Mouse (Mus musculus) A20 (cell line): Measurements from ENCODE around the gene Slc7a15.

Experiments
- DNase-seq: peaks from one replicate; pipeline ENCODE4 v3.0.0-alpha.2; 2011; ENCODE audit warnings: low read depth, low spot score

The Slc7a15 gene

GRCm38 (mm10) chr12:8509693-8510092, 89.2 kb downstream of the Slc7a15 start:
- DNase-seq, result no peak

DNA sequence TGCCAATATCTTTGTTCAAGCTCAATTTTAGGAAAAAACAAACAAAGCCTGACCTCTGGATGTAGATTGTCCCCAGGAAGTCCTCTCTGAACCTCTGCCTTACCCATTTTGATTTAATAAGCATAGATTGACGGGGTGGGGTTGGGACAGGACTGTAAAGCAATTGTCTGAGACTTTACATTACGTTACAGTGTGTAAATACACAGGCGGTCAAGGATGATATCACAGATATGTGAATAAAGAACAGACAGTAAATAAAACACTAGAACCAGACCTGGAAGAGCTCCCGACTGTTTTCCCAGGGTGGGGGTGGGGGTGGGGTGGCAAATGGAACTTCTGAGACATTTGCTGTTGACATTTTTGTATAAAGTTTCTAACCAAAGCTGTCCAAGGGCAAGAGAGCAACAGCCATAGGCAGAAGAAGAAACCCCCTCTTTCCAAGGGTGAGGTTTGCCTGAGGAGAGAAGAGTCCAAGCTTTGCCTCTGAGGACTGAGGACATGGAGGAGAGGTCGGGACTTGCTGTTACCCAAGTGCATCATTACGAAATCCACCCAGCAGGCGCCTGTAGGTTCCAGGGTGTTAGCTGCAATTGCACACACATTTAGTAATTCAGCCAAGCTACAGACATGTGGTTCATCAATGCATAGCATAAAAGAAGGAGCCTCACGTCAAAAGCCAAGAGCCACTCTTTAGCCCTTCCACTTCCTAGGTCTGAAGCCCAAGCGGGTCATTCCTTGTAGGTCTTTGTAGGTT, 91.7 kb downstream of the Slc7a15 start:
- no peak for DNase-seq

DNA sequence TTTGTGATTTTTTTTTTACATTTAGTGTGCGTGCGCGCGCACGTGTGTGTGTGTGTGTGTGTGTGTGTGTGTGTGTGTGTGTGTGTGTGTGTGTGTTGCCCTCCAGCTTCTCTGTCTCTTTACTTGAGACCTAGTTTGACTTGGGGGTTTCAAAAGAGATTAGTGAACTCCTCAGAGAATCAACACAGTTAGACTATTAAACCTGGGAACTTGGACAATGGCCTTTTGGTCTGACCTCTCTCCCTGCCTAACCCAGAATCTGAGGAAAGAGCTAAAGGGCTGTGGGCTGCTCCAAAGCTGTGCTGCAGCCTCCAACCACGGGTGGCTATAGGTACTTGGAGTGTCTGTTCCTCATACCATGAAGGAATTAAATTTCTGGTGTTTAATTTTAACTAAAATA, 94.7 kb downstream of the Slc7a15 start:
- no peak for DNase-seq

- DNase-seq, result peak; percentile 80
These were observed 96.3 kb downstream of the Slc7a15 start for GRCm38 (mm10) chr12:8502546-8502945.

- DNase-seq, result peak; percentile 32
These were observed 97.1 kb downstream of the Slc7a15 start for GRCm38 (mm10) chr12:8501571-8502305.

DNA sequence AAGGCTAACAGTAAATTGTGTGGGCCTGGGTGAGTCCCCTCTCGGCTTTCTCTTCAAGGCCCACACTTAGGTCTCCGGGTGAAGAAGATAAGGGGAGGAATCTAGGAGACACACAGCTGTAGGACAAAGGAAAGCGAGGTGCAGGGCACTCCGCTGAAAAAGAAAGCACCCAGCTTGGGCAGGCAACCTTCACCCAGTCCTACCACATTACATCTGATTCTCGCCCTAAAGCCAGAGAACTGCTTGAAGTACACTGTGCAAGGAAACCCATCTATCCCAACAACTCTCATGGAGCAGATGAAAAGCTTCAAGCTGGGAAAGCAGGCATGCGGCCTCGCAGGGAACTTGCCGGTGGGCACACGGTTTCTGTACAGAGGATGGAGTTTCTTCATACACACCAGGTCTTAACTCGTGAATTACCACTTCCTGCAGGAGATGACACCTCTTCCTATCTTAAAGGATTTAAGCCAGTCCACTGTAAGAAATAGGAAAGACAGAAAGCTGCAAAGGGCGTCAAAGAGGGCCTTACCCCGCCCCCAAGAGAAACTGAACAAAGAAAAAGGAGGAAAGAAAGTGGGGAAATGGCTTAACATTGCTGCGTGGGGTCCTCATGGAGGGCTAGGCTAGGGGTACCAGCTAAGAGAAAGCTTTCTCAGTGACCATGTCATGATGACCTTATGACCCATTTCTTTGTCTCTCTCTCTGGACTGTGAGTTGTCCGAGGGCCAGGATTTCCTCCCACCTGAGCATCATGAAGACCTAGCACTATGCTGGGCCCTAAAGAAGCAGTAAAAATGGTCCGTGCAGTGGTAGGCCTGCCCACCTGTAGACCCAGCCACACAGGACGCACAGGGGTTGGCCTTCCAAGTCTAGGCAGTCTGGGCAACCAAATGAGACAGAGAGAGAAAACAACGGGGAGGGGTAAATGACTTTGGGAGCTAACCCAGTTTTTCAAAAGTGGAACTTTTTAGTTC, 98.0 kb downstream of the Slc7a15 start:
- peak; percentile 39 for DNase-seq

GRCm38 (mm10) chr12:8499871-8500596, 98.8 kb downstream of the Slc7a15 start, which contains the start of gene Rhob:
Gene Rhob, minus strand, starts transcription at chr12:8500009.
- DNase-seq, result peak; percentile 98

DNA sequence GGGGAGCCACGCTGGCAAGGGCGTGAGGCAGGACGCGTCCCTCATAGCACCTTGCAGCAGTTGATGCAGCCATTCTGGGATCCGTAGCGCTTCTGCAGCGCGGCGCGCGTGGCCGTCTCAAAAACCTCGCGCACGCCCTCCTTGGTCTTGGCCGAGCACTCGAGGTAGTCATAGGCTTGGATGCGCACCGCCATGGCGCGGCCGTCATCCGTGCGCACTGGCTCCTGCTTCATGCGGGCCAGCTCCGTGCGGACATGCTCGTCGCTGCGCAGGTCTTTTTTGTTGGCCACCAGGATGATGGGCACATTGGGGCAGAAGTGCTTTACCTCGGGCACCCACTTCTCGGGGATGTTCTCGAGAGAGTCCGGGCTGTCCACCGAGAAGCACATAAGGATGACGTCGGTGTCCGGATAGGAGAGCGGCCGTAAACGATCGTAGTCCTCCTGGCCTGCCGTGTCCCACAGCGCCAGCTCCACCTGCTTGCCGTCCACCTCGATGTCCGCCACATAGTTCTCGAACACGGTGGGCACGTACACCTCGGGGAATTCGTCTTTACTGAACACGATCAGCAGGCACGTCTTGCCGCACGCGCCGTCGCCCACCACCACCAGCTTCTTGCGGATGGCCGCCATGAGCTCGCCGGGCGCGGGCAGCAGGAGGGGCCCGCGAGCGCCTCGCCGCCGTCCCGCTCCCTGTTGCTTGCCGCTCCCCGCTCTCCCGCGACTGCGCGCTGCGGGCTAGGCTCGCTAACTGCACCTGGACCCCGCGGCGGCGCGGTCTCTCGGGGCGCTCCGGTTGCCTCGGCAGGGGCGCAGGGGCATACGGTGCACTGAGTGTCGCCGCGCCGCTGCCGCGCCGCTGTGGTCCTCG, 99.6 kb downstream of the Slc7a15 start:
- peak; percentile 86 for DNase-seq

DNA sequence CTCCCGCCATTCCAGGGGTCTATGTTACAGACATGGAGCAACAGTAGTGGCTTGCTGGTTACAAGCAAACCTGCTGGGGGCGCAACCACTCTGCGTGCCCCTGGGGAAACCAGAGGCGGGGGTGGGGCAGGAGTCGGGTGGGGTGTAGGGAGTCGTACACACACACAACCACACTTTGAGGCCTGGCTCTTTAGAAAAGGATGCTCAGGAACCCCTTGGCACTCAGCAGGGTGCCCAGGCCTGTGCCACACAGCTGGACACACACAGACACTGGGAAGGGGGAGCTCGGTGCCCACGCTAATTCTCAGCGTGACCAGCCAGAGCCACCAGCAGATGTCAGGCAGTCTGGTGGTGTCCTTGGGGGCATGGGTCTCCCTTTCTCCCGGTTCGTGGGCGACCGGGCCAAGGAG, 100.3 kb downstream of the Slc7a15 start:
- DNase-seq, result peak; percentile 62

GRCm38 (mm10) chr12:8498148-8498571, 100.7 kb downstream of the Slc7a15 start:
- DNase-seq, result peak; percentile 32

GRCm38 (mm10) chr12:8497314-8497706, 101.6 kb downstream of the Slc7a15 start:
- DNase-seq, result no peak

- no peak for DNase-seq
These were observed 102.1 kb downstream of the Slc7a15 start for GRCm38 (mm10) chr12:8496679-8497313.

DNA sequence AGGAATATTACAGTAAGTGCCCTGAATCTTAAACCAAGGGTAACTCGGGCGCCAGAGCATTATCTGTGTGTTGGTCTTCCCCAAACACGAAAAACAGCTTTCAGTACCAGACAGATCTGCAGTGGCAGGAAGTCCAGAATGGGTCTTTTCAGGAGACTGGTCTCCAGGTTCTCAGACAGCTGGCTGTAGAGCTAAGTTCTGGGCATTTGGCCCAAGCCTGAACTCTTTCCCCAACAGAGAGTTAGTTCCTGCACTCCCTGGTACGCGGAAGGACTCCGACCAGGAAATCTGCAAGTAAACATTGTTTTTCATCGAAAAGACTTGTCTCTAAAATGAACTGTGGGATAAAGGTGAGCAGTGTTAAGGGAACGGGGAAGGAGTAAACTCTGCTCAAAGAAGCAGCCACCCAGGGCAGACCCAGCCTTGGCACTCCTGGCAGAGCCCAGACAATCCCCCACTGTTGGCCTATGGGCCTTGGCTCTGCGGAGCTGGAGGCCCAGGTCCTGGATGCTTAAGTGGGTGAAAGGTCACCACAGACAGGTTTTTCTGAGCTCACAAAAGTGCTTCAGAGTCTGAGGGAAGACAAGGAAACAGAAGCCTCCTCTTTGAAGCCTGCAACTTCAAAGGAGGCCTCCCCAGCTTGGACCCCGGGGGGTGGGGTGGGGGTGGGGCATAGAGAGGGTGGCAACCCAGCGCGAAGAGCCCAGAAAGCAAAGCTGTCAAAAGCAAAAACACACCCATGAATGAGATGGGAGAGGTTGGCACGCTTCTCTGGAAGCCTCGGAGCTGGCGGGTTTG, 102.8 kb downstream of the Slc7a15 start:
- no peak for DNase-seq

- DNase-seq, result no peak
These were observed 104.2 kb downstream of the Slc7a15 start for GRCm38 (mm10) chr12:8494675-8495074.

DNA sequence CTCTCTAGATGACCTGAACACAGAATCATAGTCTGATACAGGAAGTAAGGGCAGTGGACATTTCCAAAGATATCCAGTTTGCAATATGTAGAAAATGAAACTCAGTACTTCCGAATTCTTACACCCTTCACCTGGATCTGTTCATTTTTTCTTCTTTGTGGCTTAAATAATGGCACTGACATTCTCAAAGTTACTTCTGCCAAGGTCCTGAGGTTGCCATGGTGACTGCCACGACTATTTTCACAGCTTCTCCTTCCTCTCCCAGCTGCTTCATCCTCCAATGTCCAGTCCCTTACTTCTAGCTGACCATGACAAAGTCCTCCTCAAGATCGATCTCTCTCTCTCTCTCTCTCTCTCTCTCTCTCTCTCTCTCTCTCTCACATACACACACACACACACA, 105.5 kb downstream of the Slc7a15 start:
- no peak for DNase-seq

GRCm38 (mm10) chr12:8489098-8489497, 109.8 kb downstream of the Slc7a15 start:
- DNase-seq, result no peak

- DNase-seq, result no peak
These were observed 110.2 kb downstream of the Slc7a15 start for GRCm38 (mm10) chr12:8488652-8488980.

GRCm38 (mm10) chr12:8487959-8488651, 110.8 kb downstream of the Slc7a15 start:
- DNase-seq, result no peak
